Mouse (Mus musculus) heart, postnatal 25 days (tissue): ENCODE measurements at regions not wholly inside any gene's neighbourhood (a gene's known extent, or its start where the extent isn't known, plus 50 kb on each side); places are given as distances from the start of the nearest gene placed in this dataset.

Source experiments
- DNase-seq: peaks from one replicate; pipeline ENCODE4 v3.0.0; 2022; ENCODE audit warnings: low spot score
- intact Hi-C: fragments of 180-260 bp; cut with DNase I; formaldehyde crosslinking; loops from one replicate; pipeline ENCODE4 v1.15.1; 2025

DNA sequence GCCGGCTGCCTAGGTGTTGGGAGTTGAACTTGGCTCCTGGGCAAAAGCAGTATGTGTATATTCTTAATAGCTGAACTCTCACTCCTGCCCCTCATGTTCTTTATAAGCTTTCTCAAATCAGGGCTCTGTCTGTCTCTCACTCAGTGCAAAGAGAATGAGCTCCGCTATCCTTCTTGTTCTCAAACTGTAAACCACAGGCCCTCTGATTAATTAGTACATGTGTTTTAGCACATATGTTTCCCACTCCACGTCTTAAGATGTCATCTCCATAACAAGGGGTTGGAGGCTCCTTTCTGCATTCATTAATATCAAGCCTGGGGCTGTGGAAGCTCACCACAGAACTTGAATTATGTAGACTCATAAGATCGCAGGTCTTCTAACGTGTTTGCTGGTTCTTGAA lies 104.7 kb downstream of the Nsun3 start:
- intact Hi-C loops = no loop called here
- DNase-seq = no peak

DNA sequence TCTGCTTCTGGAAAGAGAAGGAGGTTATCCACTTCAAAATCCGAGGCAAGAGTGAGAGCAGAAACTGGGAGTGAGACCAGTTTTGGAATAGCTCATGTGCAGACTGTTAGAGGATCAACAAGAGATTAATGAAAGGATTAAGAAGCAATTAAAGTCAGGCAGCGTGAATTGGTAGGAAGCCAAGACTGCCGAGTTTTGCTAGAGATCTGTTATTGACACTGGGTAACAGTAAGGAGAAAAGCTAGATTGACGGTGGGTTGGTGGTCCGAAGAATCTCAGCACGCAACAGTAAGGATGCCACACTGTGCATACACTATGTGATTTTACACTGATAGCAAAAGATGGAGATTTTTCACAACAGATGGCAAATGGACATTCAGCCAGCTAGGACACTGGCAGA lies 109.8 kb downstream of the Nsun3 start:
- DNase-seq = no peak
- intact Hi-C loops = no loop called here

- intact Hi-C loops = no loop called here
- DNase-seq = no peak
Observed at GRCm38 (mm10) chr16:62657383-62657782, 129.2 kb downstream of the Nsun3 start.

DNA sequence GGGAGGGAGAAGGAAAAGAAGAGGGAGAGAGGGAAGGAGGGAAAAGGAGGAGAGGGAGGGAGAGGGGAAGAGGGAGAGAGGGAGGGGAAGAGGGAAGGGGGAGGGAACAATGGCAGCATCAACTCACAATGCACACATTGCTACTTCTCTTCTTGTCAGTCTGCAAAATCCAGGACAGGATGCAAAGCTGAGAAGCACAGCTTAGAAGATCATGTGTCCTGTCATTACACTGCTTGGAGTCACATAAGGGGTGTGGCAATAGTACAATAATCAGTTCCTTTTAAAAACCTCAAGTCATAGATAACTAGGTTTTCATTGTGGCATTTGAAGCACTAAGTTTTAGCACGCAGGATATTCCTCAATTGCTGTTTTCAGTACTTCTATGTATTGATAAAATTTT lies 132.2 kb downstream of the Nsun3 start:
- no peak for DNase-seq
- intact Hi-C loops = no loop called here

GRCm38 (mm10) chr16:62653817-62654216 lies 132.8 kb downstream of the Nsun3 start:
- intact Hi-C loops = no loop called here
- no peak for DNase-seq

DNA sequence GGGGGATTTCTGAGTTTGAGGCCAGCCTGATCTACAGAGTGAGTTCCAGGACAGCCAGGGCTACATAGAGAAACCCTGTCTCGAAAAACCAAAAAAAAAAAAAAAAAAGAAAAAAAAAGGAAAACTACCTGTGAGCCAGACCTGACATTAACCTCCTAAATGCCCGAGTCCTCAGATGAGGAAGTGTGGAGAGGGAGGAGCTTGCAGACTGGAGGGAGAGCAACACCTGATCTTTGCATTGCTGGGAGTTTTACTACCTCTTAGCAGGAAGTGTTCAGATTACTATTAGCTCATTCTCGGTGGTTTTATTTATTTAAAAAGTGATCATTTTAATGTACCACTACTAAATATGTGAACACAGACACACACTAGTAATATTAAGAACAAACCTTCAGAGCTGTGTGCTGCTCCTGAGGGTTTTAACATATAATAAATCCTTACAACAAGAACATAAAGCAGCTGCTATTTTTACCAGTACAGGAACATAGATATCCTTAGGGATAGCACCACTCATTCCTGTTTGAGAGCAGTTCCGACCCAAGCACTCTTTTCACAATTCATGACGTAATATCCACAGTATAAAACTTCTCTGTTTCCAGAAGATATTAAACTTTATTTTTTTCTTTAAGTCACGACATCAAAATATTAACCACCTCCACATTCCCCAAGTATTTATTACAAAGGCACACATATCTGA lies 133.7 kb downstream of the Nsun3 start:
- intact Hi-C loops = no loop called here
- DNase-seq = no peak

- DNase-seq = no peak
- intact Hi-C loops = no loop called here
Observed at GRCm38 (mm10) chr16:62650856-62651255, 135.8 kb downstream of the Nsun3 start.

DNA sequence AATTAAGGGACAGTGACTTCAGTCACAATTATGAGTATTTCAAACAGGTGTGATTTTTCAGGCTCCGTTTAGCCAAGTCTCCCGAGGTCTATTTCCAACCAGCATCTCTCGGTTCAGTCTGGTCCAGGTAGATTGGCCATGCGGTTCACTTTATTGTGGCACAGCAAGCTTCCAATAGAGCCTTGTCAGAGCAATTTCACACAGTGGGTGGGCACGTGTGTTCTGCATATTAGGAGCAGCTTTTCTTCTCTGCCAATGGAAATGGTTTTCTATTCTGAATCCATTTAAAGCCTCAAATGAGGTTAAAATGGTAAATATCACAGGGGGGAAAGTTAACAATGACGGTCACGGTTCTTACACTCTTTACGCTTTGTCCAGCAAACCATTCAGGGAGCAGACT lies 138.3 kb downstream of the Nsun3 start:
- intact Hi-C loops = loop anchor here (10.0 kb wide), 1 partner anchor 144 kb away; no protein-coding TSS in a partner anchor
- no peak for DNase-seq

DNA sequence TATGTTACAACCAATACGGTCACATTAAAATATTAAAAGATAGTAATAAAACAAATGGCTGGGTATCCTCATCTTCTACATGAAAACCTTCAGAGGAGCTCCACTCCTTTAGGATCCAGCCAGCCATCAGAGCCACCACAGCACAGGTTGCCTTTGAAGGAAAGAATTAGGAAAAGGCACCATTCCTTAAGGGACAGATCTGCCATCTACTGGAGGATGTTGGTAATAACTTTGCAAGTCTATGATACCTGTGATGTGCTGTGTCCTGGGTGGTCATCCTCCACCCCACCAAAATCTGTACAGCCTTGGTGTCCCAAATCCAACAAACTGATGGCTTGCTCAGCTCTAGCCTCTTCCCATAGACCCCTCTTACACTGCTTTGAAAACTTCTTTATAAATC lies 140.5 kb downstream of the Nsun3 start:
- intact Hi-C loops = loop anchor here (10.0 kb wide), 1 partner anchor 141 kb away; no protein-coding TSS in a partner anchor
- DNase-seq = no peak

DNA sequence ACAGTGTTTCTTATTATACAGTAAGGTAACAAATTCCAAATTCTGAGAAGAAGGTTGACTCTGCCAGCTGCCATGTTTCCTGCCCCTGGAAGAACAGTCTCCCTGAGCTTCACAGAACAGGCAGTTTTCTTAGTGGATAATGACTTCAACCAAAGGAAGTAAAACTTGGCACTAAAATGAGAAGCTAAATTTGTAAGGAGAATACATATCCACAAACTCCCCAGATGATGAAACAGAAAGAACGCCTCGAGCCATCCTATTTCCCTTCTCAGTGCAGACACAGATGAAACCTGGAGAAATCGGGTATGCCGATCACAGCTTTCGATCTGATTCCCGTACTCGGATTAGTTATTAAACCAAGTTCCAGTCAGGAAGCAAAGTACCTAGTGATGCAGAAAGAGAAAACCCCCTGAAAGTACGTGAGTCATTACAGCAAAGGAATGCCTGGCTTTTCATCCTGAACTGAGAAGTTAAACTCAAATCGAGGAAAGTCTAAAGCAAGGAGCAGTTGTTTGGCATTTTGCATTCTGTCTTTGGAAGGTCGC lies 143.7 kb downstream of the Nsun3 start:
- intact Hi-C loops = loop anchor here (10.0 kb wide), 1 partner anchor 138 kb away; no protein-coding TSS in a partner anchor
- no peak for DNase-seq

DNA sequence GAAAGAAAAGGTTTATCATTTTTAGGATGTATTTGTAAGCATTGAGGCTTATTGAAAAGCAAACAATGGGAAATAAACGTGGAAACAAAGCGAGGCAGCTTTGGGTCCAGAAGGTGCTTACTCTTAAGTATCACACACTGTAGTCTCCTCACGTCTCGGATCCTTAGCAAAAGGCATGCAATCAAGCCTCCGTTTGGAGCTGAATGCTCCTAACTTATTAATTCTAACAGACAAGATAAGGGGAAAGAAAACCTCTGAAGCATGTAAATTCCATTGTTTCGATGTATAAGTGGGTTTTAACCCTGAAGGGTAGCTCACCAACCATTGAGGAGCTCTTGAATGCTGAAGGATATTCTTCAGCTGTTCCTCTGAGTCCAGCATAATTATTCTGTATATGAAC lies 162.7 kb downstream of the Nsun3 start:
- no peak for DNase-seq
- intact Hi-C loops = no loop called here

DNA sequence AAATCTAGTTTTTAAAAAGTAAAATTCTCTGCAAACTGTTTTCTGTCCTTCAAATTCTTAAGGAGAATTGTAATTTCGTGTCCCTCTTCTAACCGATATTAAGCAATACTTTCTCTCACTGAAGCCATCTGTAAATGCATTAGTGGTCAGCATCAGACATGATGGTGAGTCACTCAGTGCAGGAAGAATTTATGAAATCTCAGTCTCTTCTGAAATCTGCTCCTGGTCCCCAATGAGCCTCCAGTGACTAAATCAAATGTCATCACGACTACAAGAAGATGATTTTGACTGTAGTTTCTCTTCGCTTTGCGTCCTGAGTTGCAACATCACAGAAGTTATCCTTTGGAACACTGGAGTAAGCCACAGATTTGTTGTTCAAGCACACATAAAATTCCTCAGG lies 175.7 kb downstream of the Nsun3 start:
- intact Hi-C loops = no loop called here
- DNase-seq = no peak

- no peak for DNase-seq
- intact Hi-C loops = no loop called here
Observed at GRCm38 (mm10) chr16:62608617-62609016, 178.0 kb downstream of the Nsun3 start.

DNA sequence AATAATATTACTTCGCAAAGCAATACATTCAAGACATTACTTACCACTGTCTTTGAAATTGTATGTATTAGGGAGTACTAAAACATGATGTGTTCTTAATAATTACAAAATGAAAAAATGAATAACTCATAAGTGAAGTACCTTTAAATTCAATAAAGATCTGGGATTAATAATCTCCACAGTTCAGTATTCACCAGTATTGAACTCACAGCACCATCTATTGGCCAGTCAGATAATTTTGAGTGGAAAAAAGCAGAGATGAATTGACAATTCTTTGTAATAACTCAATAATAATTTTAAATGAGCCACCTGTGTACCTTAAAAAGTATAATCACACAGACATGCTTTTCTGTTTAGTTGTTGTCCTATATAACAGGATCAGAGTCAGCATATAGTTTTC lies 180.7 kb downstream of the Nsun3 start:
- DNase-seq = no peak
- intact Hi-C loops = no loop called here

DNA sequence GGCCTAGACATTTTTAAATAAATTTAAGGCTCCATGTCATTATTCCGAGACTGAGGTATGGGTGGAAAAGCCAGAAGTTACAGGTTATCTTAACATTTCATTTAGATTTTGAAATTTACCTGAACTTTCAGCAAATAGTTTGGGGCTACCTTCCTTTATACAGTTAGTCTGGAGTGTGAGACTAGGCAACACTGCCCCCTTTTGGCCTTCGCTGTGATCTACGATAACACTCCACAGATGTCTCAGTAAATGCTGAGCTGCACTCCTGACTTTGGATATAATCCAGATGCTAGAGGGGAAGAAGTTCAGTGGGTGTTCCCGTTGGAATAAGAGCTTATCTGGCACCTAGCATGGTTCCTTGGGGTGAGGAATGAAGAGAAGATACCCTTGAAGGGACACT lies 224.6 kb downstream of the Nsun3 start:
- intact Hi-C loops = loop anchor here (10.0 kb wide), 1 partner anchor 57 kb away; no protein-coding TSS in a partner anchor
- no peak for DNase-seq

DNA sequence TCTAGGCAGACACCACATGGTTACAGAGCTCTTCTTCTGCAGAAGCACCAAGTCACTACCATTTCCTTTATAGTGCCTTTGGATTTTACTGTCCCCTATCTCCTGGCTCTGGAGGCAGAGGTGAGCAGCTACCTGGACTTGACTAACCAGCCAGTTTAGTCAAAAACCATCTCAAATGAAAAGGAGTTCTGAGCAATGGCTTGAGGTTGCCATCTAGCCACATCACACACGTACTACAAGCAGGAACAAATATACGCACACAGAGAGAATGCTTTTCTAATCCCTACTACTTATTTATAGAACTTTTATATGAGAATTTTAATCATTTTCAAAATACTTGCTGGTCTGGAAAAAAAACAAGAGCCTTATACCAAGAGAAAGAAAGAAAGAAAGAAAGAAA lies 243.5 kb downstream of the Nsun3 start:
- intact Hi-C loops = no loop called here
- no peak for DNase-seq

DNA sequence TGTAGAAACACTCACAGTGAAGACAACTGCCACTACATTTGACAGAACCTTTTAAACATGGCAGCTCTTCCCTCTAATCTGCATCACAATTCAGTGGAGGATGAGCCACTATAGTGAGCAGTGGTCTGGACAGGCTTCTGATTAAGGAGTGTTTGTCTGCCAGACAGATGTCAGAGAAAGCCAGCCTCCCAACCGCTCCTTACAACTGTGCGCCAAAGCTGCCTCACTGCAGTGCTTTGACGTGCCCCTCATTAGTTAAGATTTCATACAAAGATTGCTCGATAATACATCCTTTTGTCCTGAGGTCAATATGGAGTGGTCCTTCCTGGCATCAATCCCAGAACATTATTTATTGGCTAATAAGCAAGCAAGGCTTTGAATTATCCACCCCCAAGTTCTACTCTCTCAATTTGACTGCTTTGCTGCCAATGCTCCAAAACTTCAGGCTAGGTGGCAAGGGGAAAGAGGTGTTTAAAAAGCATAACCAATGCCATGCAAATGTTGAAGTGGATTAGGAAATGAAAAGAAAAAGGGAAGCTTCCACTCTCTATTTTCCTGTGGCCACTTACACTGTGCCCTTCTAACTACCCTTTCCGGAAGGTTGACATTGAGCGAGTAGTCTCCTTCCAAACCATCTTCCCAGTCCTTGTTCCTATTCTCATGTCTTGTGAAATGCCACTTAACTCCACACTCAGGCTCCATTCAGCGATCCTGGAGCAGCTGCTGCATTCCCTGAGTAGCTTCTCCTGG lies 248.7 kb downstream of the Nsun3 start:
- intact Hi-C loops = no loop called here
- no peak for DNase-seq

- DNase-seq = no peak
- intact Hi-C loops = loop anchor here (10.0 kb wide), 2 partner anchors 55 to 135 kb away; no protein-coding TSS in a partner anchor
Observed at GRCm38 (mm10) chr16:62509321-62509720, 277.3 kb downstream of the Nsun3 start.

DNA sequence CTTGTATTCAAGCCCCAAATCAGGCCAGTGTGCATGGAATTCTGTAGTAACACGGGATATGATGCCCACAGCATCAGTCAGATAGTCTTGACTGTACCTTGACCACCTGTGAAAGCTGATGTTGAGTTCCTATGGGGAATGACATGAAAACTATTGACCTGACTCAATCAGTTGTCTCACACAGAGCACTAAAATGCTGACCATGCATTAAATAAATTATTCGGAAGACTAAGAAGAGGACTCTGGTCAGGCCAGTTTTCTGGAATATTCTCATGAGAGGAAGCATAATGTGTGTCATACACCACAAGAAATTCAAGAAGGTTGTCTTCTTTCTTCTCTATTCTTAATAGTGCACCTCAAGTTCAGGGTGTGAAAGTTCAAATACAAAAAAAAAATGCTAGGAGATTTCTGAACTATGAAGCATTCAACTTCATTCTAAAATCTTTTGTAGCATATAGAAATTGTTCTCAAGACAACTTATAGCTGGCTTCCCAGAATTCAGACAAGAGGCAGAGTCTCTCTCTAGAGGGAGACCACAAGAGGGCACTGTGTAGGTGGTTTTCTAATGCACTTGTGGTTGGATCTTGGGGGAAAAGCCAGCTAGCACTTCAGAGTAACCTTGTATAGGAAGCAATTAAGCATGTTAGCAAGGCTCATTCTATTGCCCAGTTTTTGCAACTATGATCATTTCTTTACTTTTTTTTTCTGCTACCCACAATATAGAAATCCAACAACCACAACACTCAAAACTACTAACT lies 279.7 kb downstream of the Nsun3 start:
- intact Hi-C loops = loop anchor here (10.0 kb wide), 2 partner anchors 58 to 138 kb away; no protein-coding TSS in a partner anchor
- DNase-seq = no peak

- intact Hi-C loops = loop anchor here (10.0 kb wide), 2 partner anchors 64 to 144 kb away; no protein-coding TSS in a partner anchor
- no peak for DNase-seq
Observed at GRCm38 (mm10) chr16:62500870-62501269, 285.7 kb downstream of the Nsun3 start.
